Mouse (Mus musculus) gastrocnemius, postnatal 36 days (tissue): ENCODE results near the gene H2al1m. TPM values are rescaled to one million over a fixed set of nuclear protein-coding genes. Genes with fewer than 3 reads are reported as not detected.
"Not testable (repeated sequence)": the region's sequence is repeated elsewhere in the genome, so short reads cannot be mapped to it uniquely, and the experiment has no call there.

ENCODE experiments used
- DNase-seq, 2 experiments: peaks; one replicate each; pipeline ENCODE4 v3.0.0; 2022
- intact Hi-C: fragments of 180-260 bp; cut with DNase I; formaldehyde crosslinking; loops from one replicate; pipeline ENCODE4 v1.15.1; 2025
- total RNA-seq, 2 experiments: library from RNA; stranded (reverse); gene quantifications; 2 replicates each; pipeline ENCODE4 v1.2.3; 2021

H2al1m gene
- total RNA-seq, 2 experiments from 2014 or later, result not detected

GRCm38 (mm10) chrX:9303455-9303854 lies 19.9 kb downstream of the H2al1m start:
- intact Hi-C loops, result no loop called here
- no peak for DNase-seq

- intact Hi-C loops, result not testable (repeated sequence)
These were observed 32.9 kb downstream of the H2al1m start for GRCm38 (mm10) chrX:9316457-9316856.

GRCm38 (mm10) chrX:9327954-9328353 lies 44.4 kb downstream of the H2al1m start:
- intact Hi-C loops, result not testable (repeated sequence)

More at GRCm38 (mm10) chrX:9316457-9316856, 32.9 kb downstream of the H2al1m start:
- DNase-seq, result not testable (repeated sequence)

GRCm38 (mm10) chrX:9332366-9332962 lies 48.9 kb downstream of the H2al1m start:
- DNase-seq, intact Hi-C loops: not testable (repeated sequence)

More at GRCm38 (mm10) chrX:9327954-9328353, 44.4 kb downstream of the H2al1m start:
- DNase-seq, result not testable (repeated sequence)

GRCm38 (mm10) chrX:9333035-9333434 lies 49.5 kb downstream of the H2al1m start:
- DNase-seq, result peak in 1 of 2 experiments; percentile 23
- intact Hi-C loops, result not testable (repeated sequence)

Other genes with a start within 250 kb of the H2al1m start
- not detected for gene Fthl17f, start 220.7 kb upstream of the H2al1m start, total RNA-seq
- gene 4930402K13Rik, start 179.2 kb upstream of the H2al1m start, total RNA-seq, result not detected
- under 1 TPM; 0.17 to 0.23 TPM for gene Lancl3, start 83.9 kb upstream of the H2al1m start, total RNA-seq
- gene Gm14862, start 26.9 kb upstream of the H2al1m start, total RNA-seq, result not detected
- 1 to 10 TPM; 3.5 to 4.2 TPM for gene Xk, start 11.0 kb upstream of the H2al1m start, total RNA-seq
- gene H2al1k, start 66.9 kb downstream of the H2al1m start, total RNA-seq, result not detected
- 1 to 10 TPM; 1.1 to 3.2 TPM for gene Cybb, start 204.0 kb downstream of the H2al1m start, total RNA-seq